Mouse (Mus musculus): ENCODE measurements around the gene Chpf2. TPM values are rescaled to one million over a fixed set of nuclear protein-coding genes. Genes with fewer than 3 reads are reported as not detected.

Gene Chpf2
- polyA plus RNA-seq, 1 experiment = 37.7 TPM

GRCm38 (mm10) chr5:24587200-24587577, 648 bp downstream of the Chpf2 start:
- TF ChIP-seq CTCF (IDR thresholded peaks at IDR 0.05; ENCODE audit: control insufficient read depth, insufficient read depth, insufficient read length) = no peak
- no peak for TF ChIP-seq USF1 (IDR thresholded peaks at IDR 0.05; ENCODE audit: low read depth)
- no peak for TF ChIP-seq CEBPB (IDR thresholded peaks at IDR 0.05; ENCODE audit: low read depth)
- TF ChIP-seq MAX (IDR thresholded peaks at IDR 0.05) = no peak
- Histone ChIP-seq H3K4me3 (ENCODE audit: insufficient read depth, poor library complexity, severe bottlenecking) (peak overlapping the region; percentile 84), H3K27me3 (ENCODE audit: control insufficient read depth, insufficient read depth, insufficient read length) (no peaks in the 10 kb centered on the region), H3K79me3 (ENCODE audit: low read depth) (peaks cover 22% of the 10 kb centered on the region), H3K36me3 (ENCODE audit: control insufficient read depth, insufficient read depth) (peaks cover 27% of the 10 kb centered on the region), H3K79me2 (ENCODE audit: control insufficient read depth, insufficient read depth) (peaks cover 37% of the 10 kb centered on the region), H3ac (ENCODE audit: control insufficient read depth, insufficient read length, low read depth) (peak overlapping the region; percentile 82)

- TF ChIP-seq MYOG (IDR thresholded peaks at IDR 0.05; ENCODE audit: control insufficient read depth, extremely low read depth, insufficient read length) (no peak), FOSL1 (IDR thresholded peaks at IDR 0.05; ENCODE audit: insufficient read depth, low read length, poor library complexity, severe bottlenecking) (no peak), MAX (IDR thresholded peaks at IDR 0.05) (no peak), USF1 (IDR thresholded peaks at IDR 0.05; ENCODE audit: low read depth) (no peak), CTCF (IDR thresholded peaks at IDR 0.05; ENCODE audit: control insufficient read depth, insufficient read depth, insufficient read length) (no peak), MYOD1 (IDR thresholded peaks at IDR 0.05; ENCODE audit: control insufficient read depth, insufficient read length, low read depth) (no peak), CEBPB (IDR thresholded peaks at IDR 0.05; ENCODE audit: low read depth) (no peak)
- Histone ChIP-seq H3K79me2 (ENCODE audit: control insufficient read depth, insufficient read depth) (peaks cover 37% of the 10 kb centered on the region), H3K4me3 (ENCODE audit: insufficient read depth, poor library complexity, severe bottlenecking) (no peak overlapping the region), H3K27me3 (ENCODE audit: control insufficient read depth, insufficient read depth, insufficient read length) (no peaks in the 10 kb centered on the region), H3K79me3 (ENCODE audit: low read depth) (peaks cover 22% of the 10 kb centered on the region), H3ac (ENCODE audit: control insufficient read depth, insufficient read length, low read depth) (no peak overlapping the region), H3K36me3 (ENCODE audit: control insufficient read depth, insufficient read depth) (peaks cover 47% of the 10 kb centered on the region)
Observed at GRCm38 (mm10) chr5:24589511-24590500, 3.3 kb downstream of the Chpf2 start.

- Histone ChIP-seq H3K36me3 (ENCODE audit: control insufficient read depth, insufficient read depth) (peaks cover 51% of the 10 kb centered on the region), H3ac (ENCODE audit: control insufficient read depth, insufficient read length, low read depth) (peak overlapping the region; percentile 47), H3K4me3 (ENCODE audit: insufficient read depth, poor library complexity, severe bottlenecking) (no peak overlapping the region), H3K79me2 (ENCODE audit: control insufficient read depth, insufficient read depth) (peaks cover 37% of the 10 kb centered on the region), H3K79me3 (ENCODE audit: low read depth) (peaks cover 22% of the 10 kb centered on the region), H3K27me3 (ENCODE audit: control insufficient read depth, insufficient read depth, insufficient read length) (no peaks in the 10 kb centered on the region)
- TF ChIP-seq FOSL1 (IDR thresholded peaks at IDR 0.05; ENCODE audit: insufficient read depth, low read length, poor library complexity, severe bottlenecking) (no peak), CTCF (IDR thresholded peaks at IDR 0.05; ENCODE audit: control insufficient read depth, insufficient read depth, insufficient read length) (no peak), MYOD1 (IDR thresholded peaks at IDR 0.05; ENCODE audit: control insufficient read depth, insufficient read length, low read depth) (peak; percentile 96), MAX (IDR thresholded peaks at IDR 0.05) (peak; percentile 11), MYOG (IDR thresholded peaks at IDR 0.05; ENCODE audit: control insufficient read depth, extremely low read depth, insufficient read length) (no peak), CEBPB (IDR thresholded peaks at IDR 0.05; ENCODE audit: low read depth) (no peak), USF1 (IDR thresholded peaks at IDR 0.05; ENCODE audit: low read depth) (no peak)
Observed at GRCm38 (mm10) chr5:24591268-24591721, 4.8 kb downstream of the Chpf2 start.

DNA sequence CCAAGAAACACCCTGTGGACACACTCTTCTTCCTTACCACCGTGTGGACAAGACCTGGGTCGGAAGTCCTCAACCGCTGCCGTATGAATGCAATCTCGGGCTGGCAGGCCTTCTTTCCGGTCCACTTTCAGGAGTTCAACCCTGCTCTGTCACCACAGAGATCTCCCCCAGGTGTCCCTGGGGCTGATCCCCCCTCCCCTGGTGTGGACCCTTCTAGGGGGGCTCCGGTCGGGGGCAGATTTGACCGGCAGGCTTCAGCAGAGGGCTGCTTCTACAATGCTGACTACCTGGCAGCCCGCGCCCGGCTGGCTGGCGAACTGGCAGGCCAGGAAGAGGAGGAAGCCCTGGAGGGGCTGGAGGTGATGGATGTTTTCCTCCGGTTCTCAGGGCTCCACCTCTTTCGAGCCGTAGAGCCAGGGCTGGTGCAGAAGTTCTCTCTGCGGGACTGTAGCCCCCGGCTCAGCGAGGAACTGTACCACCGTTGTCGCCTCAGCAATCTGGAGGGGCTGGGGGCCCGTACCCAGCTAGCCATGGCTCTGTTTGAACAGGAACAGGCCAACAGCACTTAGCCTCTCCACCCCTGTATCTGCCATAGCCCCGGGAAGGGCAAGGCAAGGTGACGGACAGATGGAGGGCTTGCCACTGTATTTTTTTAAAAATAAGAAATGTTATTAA, 5.4 kb downstream of the Chpf2 start:
- peaks cover 20% of the 10 kb centered on the region for H3K79me3 ChIP-seq (ENCODE audit: low read depth)
- H3K4me3 ChIP-seq (ENCODE audit: insufficient read depth, poor library complexity, severe bottlenecking) = no peak overlapping the region
- peaks cover 32% of the 10 kb centered on the region for H3K79me2 ChIP-seq (ENCODE audit: control insufficient read depth, insufficient read depth)
- H3K27me3 ChIP-seq (ENCODE audit: control insufficient read depth, insufficient read depth, insufficient read length) = no peaks in the 10 kb centered on the region
- peak overlapping the region; percentile 10 for H3ac ChIP-seq (ENCODE audit: control insufficient read depth, insufficient read length, low read depth)
- H3K36me3 ChIP-seq (ENCODE audit: control insufficient read depth, insufficient read depth) = peaks cover 51% of the 10 kb centered on the region
- no peak for TF ChIP-seq MAX (IDR thresholded peaks at IDR 0.05)
- no peak for TF ChIP-seq CTCF (IDR thresholded peaks at IDR 0.05; ENCODE audit: control insufficient read depth, insufficient read depth, insufficient read length)
- TF ChIP-seq USF1 (IDR thresholded peaks at IDR 0.05; ENCODE audit: low read depth) = no peak
- TF ChIP-seq MYOG (IDR thresholded peaks at IDR 0.05; ENCODE audit: control insufficient read depth, extremely low read depth, insufficient read length) = no peak
- no peak for TF ChIP-seq CEBPB (IDR thresholded peaks at IDR 0.05; ENCODE audit: low read depth)
- no peak for TF ChIP-seq FOSL1 (IDR thresholded peaks at IDR 0.05; ENCODE audit: insufficient read depth, low read length, poor library complexity, severe bottlenecking)
- TF ChIP-seq MYOD1 (IDR thresholded peaks at IDR 0.05; ENCODE audit: control insufficient read depth, insufficient read length, low read depth) = no peak

DNA sequence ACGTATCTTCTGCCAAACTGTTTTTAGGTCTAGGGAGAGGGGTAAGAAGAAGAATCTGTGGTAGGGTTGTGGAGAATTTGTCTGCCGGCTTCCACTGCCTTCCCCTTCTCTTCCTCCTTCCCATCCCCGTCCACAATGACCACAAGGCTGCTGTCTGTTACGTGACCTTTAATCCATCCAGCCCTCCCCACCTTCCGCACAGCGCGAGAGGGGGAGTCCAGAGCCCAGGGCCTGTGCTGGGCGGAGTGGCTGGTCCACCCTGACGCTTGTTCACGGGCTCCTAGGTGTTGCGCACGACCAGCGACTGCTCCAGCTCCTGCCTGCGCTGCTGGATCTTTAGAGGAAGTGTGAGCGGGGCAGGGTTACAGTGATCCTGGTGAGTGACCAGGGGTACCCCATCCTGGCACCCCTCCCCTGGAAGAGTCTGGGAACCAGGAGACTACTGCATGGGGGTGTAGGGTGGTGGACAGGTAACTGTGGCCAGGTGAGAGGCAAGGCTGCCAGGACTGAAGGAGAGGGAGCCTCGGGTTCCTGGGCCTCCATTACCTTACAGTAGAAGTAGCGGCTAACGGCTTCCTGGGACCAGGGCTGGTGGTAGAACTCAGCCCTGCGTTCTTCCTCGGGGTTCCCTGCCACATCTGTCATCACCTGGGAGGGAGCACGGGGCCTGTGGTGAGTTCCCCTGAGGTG, 6.1 kb downstream of the Chpf2 start:
- H3K79me2 ChIP-seq (ENCODE audit: control insufficient read depth, insufficient read depth) = peaks cover 26% of the 10 kb centered on the region
- no peak overlapping the region for H3ac ChIP-seq (ENCODE audit: control insufficient read depth, insufficient read length, low read depth)
- peaks cover 51% of the 10 kb centered on the region for H3K36me3 ChIP-seq (ENCODE audit: control insufficient read depth, insufficient read depth)
- no peak overlapping the region for H3K4me3 ChIP-seq (ENCODE audit: insufficient read depth, poor library complexity, severe bottlenecking)
- peaks cover 13% of the 10 kb centered on the region for H3K79me3 ChIP-seq (ENCODE audit: low read depth)
- TF ChIP-seq MYOD1 (IDR thresholded peaks at IDR 0.05; ENCODE audit: control insufficient read depth, insufficient read length, low read depth) = no peak
- no peak for TF ChIP-seq MAX (IDR thresholded peaks at IDR 0.05)
- no peak for TF ChIP-seq MYOG (IDR thresholded peaks at IDR 0.05; ENCODE audit: control insufficient read depth, extremely low read depth, insufficient read length)
- H3K27me3 ChIP-seq (ENCODE audit: control insufficient read depth, insufficient read depth, insufficient read length) = no peaks in the 10 kb centered on the region
